Mouse (Mus musculus): ENCODE data around the gene Trdmt1. TPM values are rescaled to one million over a fixed set of nuclear protein-coding genes. Genes with fewer than 3 reads are reported as not detected.
"Not testable (repeated sequence)": the region's sequence is repeated elsewhere in the genome, so short reads cannot be mapped to it uniquely, and the experiment has no call there.

Gene Trdmt1
- polyA plus RNA-seq (2016; fragmentation: Nextera tagmentation; extraction: Ambion mirVana), result 9.3 and 11.0 TPM in 2 replicates

DNA sequence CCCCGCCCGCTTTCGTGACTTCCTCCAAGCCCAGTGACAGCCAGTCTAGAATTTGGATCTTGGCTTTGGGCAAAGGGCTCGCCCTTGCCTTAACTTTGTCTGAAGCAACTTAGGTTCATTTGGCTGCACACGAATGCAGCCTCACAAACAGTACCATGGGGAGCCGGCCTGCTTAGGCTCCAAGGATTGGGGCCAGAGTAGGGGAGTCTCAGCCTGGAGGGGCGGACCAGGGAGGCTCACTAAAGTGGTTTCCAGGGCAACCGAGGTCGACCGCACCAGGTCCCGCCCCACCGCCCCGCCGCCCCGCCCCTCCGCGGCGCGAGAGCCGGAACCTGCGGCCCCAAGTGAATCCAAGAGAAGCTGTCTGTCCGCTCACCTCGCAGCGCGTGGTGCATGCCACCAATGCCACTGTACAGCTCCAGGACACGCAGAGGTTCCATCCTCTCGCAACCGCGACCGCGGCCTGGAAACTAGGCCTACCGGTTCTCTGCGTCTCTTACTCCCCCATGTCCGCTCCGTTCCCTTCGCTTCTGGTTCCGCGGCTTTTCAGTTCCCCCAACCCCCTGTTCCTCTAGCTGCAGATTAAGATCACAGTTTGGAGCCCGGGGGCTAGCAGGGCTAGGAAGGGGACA lies at the start of gene Trdmt1:
TSS of gene Trdmt1 (minus strand) at position 476 of the 632 bp plus-strand sequence.
- Histone ChIP-seq H3K4me2 (peak within 1 kb of the TSS; percentile 61), H3K27ac (peak within 1 kb of the TSS; percentile 94), H3K27me3 (no peaks in the 10 kb centered on the region), H3K36me3 (no peaks in the 10 kb centered on the region), H3K9ac (replicated peaks) (peak within 1 kb of the TSS; percentile 72), H3K9me3 (no peaks in the 10 kb centered on the region), H3K4me1 (replicated peaks) (0 out of 2 replicates have a peak, but pooled peaks cover 6% of the 10 kb centered on the region), H3K4me3 (replicated peaks) (peak within 1 kb of the TSS; percentile 60)
- ATAC-seq (ENCODE audit: insufficient number of reproducible peaks, insufficient read depth, low FRiP score, low TSS enrichment, low read depth), result peak; percentile 100
- under 1% methylated on average over 39 of the region's 39 CpGs for WGBS

DNA sequence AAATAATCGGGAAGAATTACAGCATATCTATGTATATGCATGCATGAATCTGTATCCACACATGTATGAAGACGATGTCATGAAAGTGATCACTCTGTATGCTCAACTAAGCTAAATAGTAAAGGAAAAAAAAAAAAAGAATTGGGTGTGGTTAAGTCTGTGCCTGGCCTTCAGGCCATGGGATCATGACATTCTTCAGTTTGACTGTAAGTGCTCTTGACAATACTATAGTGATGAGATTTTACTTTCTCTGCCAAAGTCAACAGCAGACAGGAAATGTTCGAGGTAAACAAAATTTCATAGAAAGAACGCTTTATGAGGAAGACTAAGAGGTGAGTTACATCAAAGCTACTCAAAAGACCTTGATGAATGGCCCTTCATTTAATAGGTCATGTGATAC lies 48.9 kb upstream of the Trdmt1 start:
- Histone ChIP-seq H3K9ac (replicated peaks) (no peak overlapping the region), H3K27ac (no peak overlapping the region), H3K36me3 (no peaks in the 10 kb centered on the region), H3K4me2 (no peak overlapping the region), H3K4me3 (replicated peaks) (no peak overlapping the region), H3K9me3 (no peaks in the 10 kb centered on the region), H3K4me1 (replicated peaks) (no peaks in the 10 kb centered on the region), H3K27me3 (no peaks in the 10 kb centered on the region)
- 88% methylated on average over 4 of the region's 4 CpGs for WGBS
- ATAC-seq (ENCODE audit: insufficient number of reproducible peaks, insufficient read depth, low FRiP score, low TSS enrichment, low read depth), result no peak

DNA sequence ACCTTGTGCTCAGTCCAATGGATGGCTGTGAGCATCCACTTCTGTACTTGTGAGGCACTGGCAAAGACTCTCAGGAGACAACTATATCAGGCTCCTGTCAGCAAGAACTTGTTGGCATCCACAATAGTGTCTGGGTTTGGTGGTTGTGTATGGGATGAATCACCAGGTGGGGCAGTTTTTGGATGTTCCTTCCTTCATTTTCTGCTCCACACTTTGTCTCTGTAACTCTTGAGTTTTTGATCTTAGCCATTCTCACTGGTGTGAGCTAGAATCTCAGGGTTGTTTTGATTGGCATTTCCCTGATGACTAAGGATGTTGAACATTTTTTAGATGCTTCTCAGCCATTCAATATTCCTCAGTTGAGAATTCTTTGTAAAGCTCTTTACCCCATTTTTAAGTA lies 39.3 kb upstream of the Trdmt1 start:
- H3K4me2 ChIP-seq; H3K27ac ChIP-seq; ATAC-seq (ENCODE audit: insufficient number of reproducible peaks, insufficient read depth, low FRiP score, low TSS enrichment, low read depth); H3K4me3 ChIP-seq (replicated peaks); H3K4me1 ChIP-seq (replicated peaks); H3K9ac ChIP-seq (replicated peaks); H3K27me3 ChIP-seq; H3K9me3 ChIP-seq: not testable (repeated sequence)
- H3K36me3 ChIP-seq, result peaks cover 45% of the 10 kb centered on the region

DNA sequence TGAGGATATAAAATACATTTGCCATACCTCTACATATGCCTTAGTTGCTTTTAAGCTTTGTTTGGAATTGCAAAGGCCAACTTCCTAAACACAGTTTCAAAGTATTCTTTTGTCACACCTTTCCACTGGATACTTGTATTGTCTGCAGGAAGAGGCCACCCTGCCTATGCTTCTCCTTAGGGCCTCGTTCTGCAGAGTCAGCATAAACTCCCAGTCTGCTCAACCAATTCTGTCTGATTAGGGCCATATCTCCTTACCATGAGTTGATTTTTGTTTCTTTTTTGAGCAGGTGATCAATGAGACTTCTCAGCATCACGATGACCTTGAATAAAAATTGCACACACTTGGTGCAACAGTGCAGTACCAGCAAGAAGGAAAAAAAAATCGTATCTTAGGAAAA lies 37.7 kb upstream of the Trdmt1 start:
- H3K27me3 ChIP-seq, result no peaks in the 10 kb centered on the region
- 83% methylated on average over 3 of the region's 3 CpGs for WGBS
- peaks cover 57% of the 10 kb centered on the region for H3K36me3 ChIP-seq
- no peak for ATAC-seq (ENCODE audit: insufficient number of reproducible peaks, insufficient read depth, low FRiP score, low TSS enrichment, low read depth)
- H3K4me2 ChIP-seq, result no peak overlapping the region
- H3K4me1 ChIP-seq (replicated peaks), result no peaks in the 10 kb centered on the region
- H3K9ac ChIP-seq (replicated peaks), result no peak overlapping the region
- H3K9me3 ChIP-seq, result no peaks in the 10 kb centered on the region
- H3K27ac ChIP-seq, result no peak overlapping the region
- no peak overlapping the region for H3K4me3 ChIP-seq (replicated peaks)

DNA sequence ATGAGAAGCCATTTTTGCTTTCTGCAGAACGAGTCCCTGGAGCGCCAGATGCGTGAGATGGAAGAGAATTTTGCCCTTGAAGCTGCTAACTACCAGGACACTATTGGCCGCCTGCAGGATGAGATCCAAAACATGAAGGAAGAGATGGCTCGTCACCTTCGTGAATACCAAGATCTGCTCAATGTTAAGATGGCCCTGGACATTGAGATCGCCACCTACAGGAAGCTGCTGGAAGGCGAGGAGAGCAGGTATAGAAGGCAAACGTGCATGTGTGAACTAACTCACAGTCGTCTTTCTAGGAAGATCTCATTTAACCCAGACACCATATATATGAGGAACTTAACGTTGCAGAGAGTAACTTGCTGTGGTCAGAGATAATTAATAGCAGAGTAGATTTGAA lies 35.5 kb upstream of the Trdmt1 start:
- WGBS, result 74% methylated on average over 11 of the region's 11 CpGs
- H3K27me3 ChIP-seq, result no peaks in the 10 kb centered on the region
- no peak overlapping the region for H3K4me3 ChIP-seq (replicated peaks)
- peaks cover 67% of the 10 kb centered on the region for H3K36me3 ChIP-seq
- no peak overlapping the region for H3K27ac ChIP-seq
- H3K9me3 ChIP-seq, result no peaks in the 10 kb centered on the region
- peaks cover 8% of the 10 kb centered on the region for H3K4me1 ChIP-seq (replicated peaks)
- no peak overlapping the region for H3K4me2 ChIP-seq
- ATAC-seq (ENCODE audit: insufficient number of reproducible peaks, insufficient read depth, low FRiP score, low TSS enrichment, low read depth), result no peak
- no peak overlapping the region for H3K9ac ChIP-seq (replicated peaks)

DNA sequence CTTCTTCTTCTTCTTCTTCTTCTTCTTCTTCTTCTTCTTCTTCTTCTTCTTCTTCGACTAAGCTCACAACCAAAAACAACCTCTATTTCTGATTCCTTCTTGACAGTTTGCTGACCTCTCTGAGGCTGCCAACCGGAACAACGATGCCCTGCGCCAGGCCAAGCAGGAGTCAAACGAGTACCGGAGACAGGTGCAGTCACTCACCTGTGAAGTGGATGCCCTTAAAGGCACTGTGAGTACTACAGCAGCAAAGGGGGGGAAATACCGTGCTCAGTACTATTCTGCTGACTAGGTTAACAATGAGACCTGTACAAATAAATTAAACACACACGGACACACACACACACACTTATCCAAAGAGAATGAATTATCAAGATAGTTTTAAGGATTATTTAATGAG lies 34.8 kb upstream of the Trdmt1 start:
- Histone ChIP-seq H3K27ac (no peak overlapping the region), H3K9ac (replicated peaks) (no peak overlapping the region), H3K4me3 (replicated peaks) (no peak overlapping the region), H3K4me1 (replicated peaks) (peaks cover 8% of the 10 kb centered on the region), H3K9me3 (no peaks in the 10 kb centered on the region), H3K27me3 (no peaks in the 10 kb centered on the region), H3K4me2 (no peak overlapping the region), H3K36me3 (peaks cover 67% of the 10 kb centered on the region)
- ATAC-seq (ENCODE audit: insufficient number of reproducible peaks, insufficient read depth, low FRiP score, low TSS enrichment, low read depth), result no peak
- 91% methylated on average over 8 of the region's 8 CpGs for WGBS

DNA sequence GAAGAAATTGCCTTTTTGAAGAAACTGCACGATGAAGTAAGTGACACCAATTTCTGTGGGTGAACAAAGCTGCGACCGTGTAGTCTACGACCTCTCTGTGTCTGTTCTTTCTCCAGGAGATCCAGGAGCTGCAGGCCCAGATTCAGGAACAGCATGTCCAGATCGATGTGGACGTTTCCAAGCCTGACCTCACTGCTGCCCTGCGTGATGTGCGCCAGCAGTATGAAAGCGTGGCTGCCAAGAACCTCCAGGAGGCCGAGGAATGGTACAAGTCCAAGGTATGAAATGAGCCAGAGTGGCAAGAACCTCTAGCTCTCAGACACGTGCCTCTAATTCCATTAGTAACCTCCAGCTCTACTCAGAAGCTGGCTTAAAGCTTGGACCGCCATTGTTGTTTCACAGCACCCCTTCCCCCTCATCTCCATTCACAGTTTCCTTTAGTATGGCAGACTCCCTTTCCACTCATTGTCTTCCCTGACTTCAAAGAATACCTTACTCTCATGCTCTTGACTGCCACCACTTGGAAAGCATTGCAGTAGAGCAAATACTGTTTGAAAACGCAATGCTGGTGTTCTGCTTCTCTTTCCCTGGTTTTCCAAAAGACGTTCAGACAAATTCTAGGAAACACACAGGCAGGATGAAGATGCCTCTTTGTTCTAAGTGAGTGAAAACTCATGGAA lies 34.1 kb upstream of the Trdmt1 start:
- no peak overlapping the region for H3K9ac ChIP-seq (replicated peaks)
- WGBS, result 92% methylated on average over 14 of the region's 14 CpGs
- no peak overlapping the region for H3K4me3 ChIP-seq (replicated peaks)
- H3K4me1 ChIP-seq (replicated peaks), result peaks cover 8% of the 10 kb centered on the region
- no peaks in the 10 kb centered on the region for H3K27me3 ChIP-seq
- no peaks in the 10 kb centered on the region for H3K9me3 ChIP-seq
- H3K27ac ChIP-seq, result no peak overlapping the region
- no peak overlapping the region for H3K4me2 ChIP-seq
- no peak for ATAC-seq (ENCODE audit: insufficient number of reproducible peaks, insufficient read depth, low FRiP score, low TSS enrichment, low read depth)
- peaks cover 65% of the 10 kb centered on the region for H3K36me3 ChIP-seq

DNA sequence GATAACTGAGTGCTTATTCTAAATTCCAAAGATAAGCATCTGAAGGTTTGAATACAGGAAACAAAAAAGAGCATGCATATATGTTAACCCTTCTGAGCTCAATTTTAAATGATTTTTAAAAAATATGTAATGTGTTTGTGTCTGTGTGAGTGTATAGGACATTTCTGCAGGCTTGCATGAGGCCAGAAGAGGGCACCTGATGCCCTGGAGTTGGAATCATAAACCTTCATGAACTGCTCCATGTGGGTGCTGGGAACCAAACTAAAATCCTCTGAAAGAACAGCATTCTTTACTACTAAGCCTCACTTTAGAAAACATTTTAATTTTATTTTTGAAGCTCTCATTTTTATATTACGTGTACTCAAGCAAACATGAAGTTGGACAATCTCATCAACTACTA lies 32.9 kb upstream of the Trdmt1 start:
- no peaks in the 10 kb centered on the region for H3K9me3 ChIP-seq
- H3K4me1 ChIP-seq (replicated peaks), result peaks cover 12% of the 10 kb centered on the region
- no peak overlapping the region for H3K4me3 ChIP-seq (replicated peaks)
- no peak for ATAC-seq (ENCODE audit: insufficient number of reproducible peaks, insufficient read depth, low FRiP score, low TSS enrichment, low read depth)
- no peaks in the 10 kb centered on the region for H3K27me3 ChIP-seq
- no peak overlapping the region for H3K4me2 ChIP-seq
- WGBS, result 95% methylated on average over 1 of the region's 1 CpGs
- H3K36me3 ChIP-seq, result peaks cover 55% of the 10 kb centered on the region
- H3K9ac ChIP-seq (replicated peaks), result no peak overlapping the region
- no peak overlapping the region for H3K27ac ChIP-seq

DNA sequence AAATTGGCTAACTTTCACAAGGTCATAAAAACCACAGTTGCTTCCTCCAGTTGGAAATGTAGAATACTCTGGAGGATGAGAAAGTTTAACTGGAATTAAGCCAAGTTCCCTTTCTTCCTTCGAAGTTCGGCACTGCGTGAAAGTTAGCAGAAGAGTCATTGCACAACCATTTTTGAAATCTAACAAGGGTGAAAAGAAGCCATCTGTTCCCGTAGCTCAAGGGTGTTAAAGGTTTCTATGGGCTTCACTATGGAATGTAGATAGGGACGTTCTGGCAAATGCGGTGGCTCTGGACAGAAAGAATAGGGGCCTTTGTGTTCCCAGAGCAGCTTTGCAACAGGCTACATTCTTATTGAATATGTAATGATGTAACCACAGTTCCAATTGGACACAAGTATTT lies 31.5 kb upstream of the Trdmt1 start:
- ATAC-seq (ENCODE audit: insufficient number of reproducible peaks, insufficient read depth, low FRiP score, low TSS enrichment, low read depth), result no peak
- WGBS, result 45% methylated on average over 6 of the region's 6 CpGs
- Histone ChIP-seq H3K4me1 (replicated peaks) (peaks cover 18% of the 10 kb centered on the region), H3K4me2 (peak overlapping the region; percentile 82), H3K9ac (replicated peaks) (peak overlapping the region; percentile 13; the same call in 1 of the 2 replicates), H3K27ac (peak overlapping the region; percentile 94), H3K36me3 (peaks cover 41% of the 10 kb centered on the region), H3K4me3 (replicated peaks) (peak overlapping the region; percentile 77), H3K9me3 (no peaks in the 10 kb centered on the region), H3K27me3 (no peaks in the 10 kb centered on the region)

DNA sequence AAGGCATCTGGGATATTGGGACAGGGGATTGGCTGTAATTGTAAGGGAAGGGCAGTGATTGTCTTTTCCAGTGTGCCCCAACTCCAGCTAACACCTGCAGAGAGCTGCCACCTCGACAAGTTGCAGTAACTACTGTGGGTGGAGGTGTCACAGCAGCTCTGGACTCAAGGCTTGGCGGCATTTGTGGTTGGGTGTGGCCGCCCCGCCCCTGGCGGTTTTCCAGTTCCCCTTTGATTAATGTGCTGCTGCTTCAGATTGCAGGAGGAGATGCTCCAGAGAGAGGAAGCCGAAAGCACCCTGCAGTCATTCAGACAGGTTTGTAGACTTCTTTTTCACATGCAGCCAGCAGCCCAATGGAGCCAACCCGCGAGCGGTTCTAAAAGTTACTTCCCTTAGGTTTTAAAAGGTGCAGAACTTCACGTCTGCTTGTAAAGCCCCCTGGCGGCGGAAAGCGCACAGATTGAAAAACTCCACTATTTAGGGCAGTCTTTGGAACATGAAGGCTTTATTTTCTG lies 30.9 kb upstream of the Trdmt1 start:
- ATAC-seq (ENCODE audit: insufficient number of reproducible peaks, insufficient read depth, low FRiP score, low TSS enrichment, low read depth), result no peak
- WGBS, result 0% methylated on average over 13 of the region's 13 CpGs
- peaks cover 35% of the 10 kb centered on the region for H3K36me3 ChIP-seq

DNA sequence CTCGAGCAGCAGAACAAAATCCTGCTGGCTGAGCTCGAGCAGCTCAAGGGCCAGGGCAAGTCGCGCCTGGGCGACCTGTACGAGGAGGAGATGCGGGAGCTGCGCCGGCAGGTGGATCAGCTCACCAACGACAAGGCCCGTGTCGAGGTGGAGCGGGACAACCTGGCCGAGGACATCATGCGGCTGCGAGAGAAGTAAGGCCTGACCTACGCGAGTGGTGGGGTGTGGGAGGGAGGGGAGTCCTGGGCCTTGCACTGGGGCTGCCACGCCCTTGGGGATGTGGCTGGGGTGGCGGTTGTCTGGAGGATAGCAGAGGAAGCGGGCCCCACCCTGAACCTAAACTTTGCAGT lies 30.3 kb upstream of the Trdmt1 start:
- peak; percentile 19; the same call in 1 of the 2 replicates for ATAC-seq (ENCODE audit: insufficient number of reproducible peaks, insufficient read depth, low FRiP score, low TSS enrichment, low read depth)
- 1% methylated on average over 21 of the region's 21 CpGs for WGBS
- no peaks in the 10 kb centered on the region for H3K9me3 ChIP-seq
- peak overlapping the region; percentile 94 for H3K27ac ChIP-seq
- H3K4me3 ChIP-seq (replicated peaks), result peak overlapping the region; percentile 77
- H3K4me2 ChIP-seq, result peak overlapping the region; percentile 82
- H3K27me3 ChIP-seq, result no peaks in the 10 kb centered on the region
- H3K36me3 ChIP-seq, result peaks cover 30% of the 10 kb centered on the region
- H3K4me1 ChIP-seq (replicated peaks), result peaks cover 18% of the 10 kb centered on the region
- H3K9ac ChIP-seq (replicated peaks), result peak overlapping the region; percentile 83

More for the DNA sequence above, 30.9 kb upstream of the Trdmt1 start:
- peak overlapping the region; percentile 82 for H3K4me2 ChIP-seq
- H3K9ac ChIP-seq (replicated peaks), result peak overlapping the region; percentile 83
- peak overlapping the region; percentile 77 for H3K4me3 ChIP-seq (replicated peaks)
- no peaks in the 10 kb centered on the region for H3K9me3 ChIP-seq
- H3K27me3 ChIP-seq, result no peaks in the 10 kb centered on the region
- H3K4me1 ChIP-seq (replicated peaks), result peaks cover 18% of the 10 kb centered on the region
- H3K27ac ChIP-seq, result peak overlapping the region; percentile 94

All from limb, embryonic 12.5 days (tissue).